Mouse (Mus musculus) ES-Bruce4 (cell line): Measurements from ENCODE around the gene Map4. TPM values are rescaled to one million over a fixed set of nuclear protein-coding genes. Genes with fewer than 3 reads are reported as not detected.

Experiments
- H3K27ac ChIP-seq: 2 replicates; pipeline ENCODE4 v1.5.1; 2012; ENCODE audit warnings: low read length, inconsistent platforms; ENCODE audit not compliant: insufficient read depth
- H3K27me3 ChIP-seq: 2 replicates; pipeline ENCODE4 v1.6.1; 2012; ENCODE audit warnings: mild to moderate bottlenecking, low read length, inconsistent platforms; ENCODE audit not compliant: control insufficient read depth, poor library complexity, insufficient read depth, severe bottlenecking
- H3K36me3 ChIP-seq: 2 replicates; pipeline ENCODE4 v1.6.1; 2012; ENCODE audit warnings: inconsistent platforms, mild to moderate bottlenecking, low read length, moderate library complexity; ENCODE audit not compliant: control insufficient read depth, poor library complexity, insufficient read depth, severe bottlenecking
- H3K4me1 ChIP-seq: one replicate; pipeline ENCODE4 v1.8.1; 2011; ENCODE audit warnings: low read length; ENCODE audit not compliant: control insufficient read depth, insufficient read depth
- H3K4me3 ChIP-seq: 2 replicates; pipeline ENCODE4 v1.5.1; 2011; ENCODE audit warnings: low read depth, mild to moderate bottlenecking, low read length
- H3K9ac ChIP-seq: 2 replicates; pipeline ENCODE4 v1.6.1; 2012; ENCODE audit warnings: low read depth, mild to moderate bottlenecking, inconsistent platforms; ENCODE audit not compliant: poor library complexity, severe bottlenecking
- H3K9me3 ChIP-seq: replicated peaks from 2 replicates; pipeline ENCODE4 v1.6.1; 2012; ENCODE audit warnings: mild to moderate bottlenecking, low read length, inconsistent platforms; ENCODE audit not compliant: control insufficient read depth, poor library complexity, insufficient read depth, severe bottlenecking
- CTCF ChIP-seq: IDR thresholded peaks from one replicate; pipeline ENCODE4 v1.8.1; 2011; ENCODE audit warnings: low read depth, low read length
- EP300 ChIP-seq: IDR thresholded peaks from 2 replicates; pipeline ENCODE4 v1.6.1; 2011; ENCODE audit warnings: low read depth, low read length; ENCODE audit not compliant: insufficient read depth
- POLR2A ChIP-seq: IDR thresholded peaks from one replicate; pipeline ENCODE4 v1.8.1; 2011; ENCODE audit warnings: low read length; ENCODE audit not compliant: insufficient read depth
- polyA plus RNA-seq: library from polyadenylated mRNA; stranded (reverse); fragments of >200 nt; gene quantifications from 2 replicates; pipeline ENCODE4 v1.2.4, GENCODE M21; 2011; ENCODE audit warnings: low read depth; ENCODE audit not compliant: missing spikeins, insufficient read depth, insufficient read length

Map4 gene
- polyA plus RNA-seq, 1 experiment, result 161 TPM

DNA sequence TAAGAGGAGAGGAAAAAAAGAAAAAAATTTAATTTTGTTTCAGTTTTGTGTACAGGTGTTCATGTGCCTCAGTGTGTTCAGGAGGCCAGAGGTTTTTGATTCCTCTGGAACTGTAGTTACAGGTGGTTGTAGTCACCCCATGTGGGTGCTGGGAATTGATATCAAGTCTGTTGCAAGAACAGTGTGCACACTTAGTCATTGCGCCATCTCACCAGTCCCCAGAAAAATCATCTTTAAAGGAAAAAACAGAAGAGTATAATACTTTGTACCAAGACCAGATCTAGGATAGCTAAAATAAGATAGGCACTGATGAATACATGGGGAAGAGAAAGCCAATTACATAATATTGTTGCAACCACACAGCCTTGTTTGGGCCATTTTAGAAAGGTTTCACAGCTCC lies 90.2 kb downstream of the Map4 start:
- TF ChIP-seq CTCF (no peak), POLR2A (no peak), EP300 (no peak)
- H3K9ac ChIP-seq, result no peak overlapping the region
- H3K9me3 ChIP-seq, result no peaks in the 10 kb centered on the region
- no peak overlapping the region for H3K4me3 ChIP-seq
- no peaks in the 10 kb centered on the region for H3K4me1 ChIP-seq
- H3K27ac ChIP-seq, result no peak overlapping the region
- H3K27me3 ChIP-seq, result no peaks in the 10 kb centered on the region
- H3K36me3 ChIP-seq, result peaks cover 5% of the 10 kb centered on the region

DNA sequence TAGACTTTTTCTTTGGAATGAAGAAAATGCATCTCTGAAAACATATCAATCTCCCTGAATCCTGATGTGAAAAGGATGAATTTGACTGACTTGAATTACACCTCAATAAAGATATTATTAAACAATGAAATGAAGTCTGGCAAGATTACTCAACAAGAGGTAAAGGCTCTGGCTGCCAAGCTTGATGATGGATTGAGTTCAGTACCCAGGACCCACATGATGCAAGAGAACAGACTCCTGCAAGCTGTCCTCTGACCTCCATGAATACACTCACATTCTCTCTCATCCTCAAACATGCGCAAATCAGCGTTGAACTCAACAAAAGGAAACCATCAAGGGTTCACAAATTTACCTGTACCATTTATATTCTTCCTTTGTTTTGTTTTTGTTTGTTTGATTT lies 90.9 kb downstream of the Map4 start:
- no peak overlapping the region for H3K9ac ChIP-seq
- TF ChIP-seq POLR2A (no peak), CTCF (no peak), EP300 (no peak)

DNA sequence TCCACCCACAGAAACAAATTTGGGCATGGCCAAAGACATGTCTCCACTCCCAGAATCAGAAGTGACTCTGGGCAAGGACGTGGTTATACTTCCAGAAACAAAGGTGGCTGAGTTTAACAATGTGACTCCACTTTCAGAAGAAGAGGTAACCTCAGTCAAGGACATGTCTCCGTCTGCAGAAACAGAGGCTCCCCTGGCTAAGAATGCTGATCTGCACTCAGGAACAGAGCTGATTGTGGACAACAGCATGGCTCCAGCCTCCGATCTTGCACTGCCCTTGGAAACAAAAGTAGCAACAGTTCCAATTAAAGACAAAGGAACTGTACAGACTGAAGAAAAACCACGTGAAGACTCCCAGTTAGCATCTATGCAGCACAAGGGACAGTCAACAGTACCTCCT lies 103.8 kb downstream of the Map4 start:
- Histone ChIP-seq H3K9ac (no peak overlapping the region), H3K27me3 (no peaks in the 10 kb centered on the region), H3K4me1 (no peaks in the 10 kb centered on the region), H3K4me3 (no peak overlapping the region), H3K9me3 (no peaks in the 10 kb centered on the region), H3K36me3 (peaks cover 41% of the 10 kb centered on the region), H3K27ac (peak overlapping the region; percentile 62)
- TF ChIP-seq EP300 (no peak), POLR2A (no peak), CTCF (no peak)

More for the DNA sequence above, 90.9 kb downstream of the Map4 start:
- Histone ChIP-seq H3K27ac (no peak overlapping the region), H3K4me1 (no peaks in the 10 kb centered on the region), H3K9me3 (no peaks in the 10 kb centered on the region), H3K27me3 (no peaks in the 10 kb centered on the region), H3K36me3 (peaks cover 5% of the 10 kb centered on the region), H3K4me3 (no peak overlapping the region)

DNA sequence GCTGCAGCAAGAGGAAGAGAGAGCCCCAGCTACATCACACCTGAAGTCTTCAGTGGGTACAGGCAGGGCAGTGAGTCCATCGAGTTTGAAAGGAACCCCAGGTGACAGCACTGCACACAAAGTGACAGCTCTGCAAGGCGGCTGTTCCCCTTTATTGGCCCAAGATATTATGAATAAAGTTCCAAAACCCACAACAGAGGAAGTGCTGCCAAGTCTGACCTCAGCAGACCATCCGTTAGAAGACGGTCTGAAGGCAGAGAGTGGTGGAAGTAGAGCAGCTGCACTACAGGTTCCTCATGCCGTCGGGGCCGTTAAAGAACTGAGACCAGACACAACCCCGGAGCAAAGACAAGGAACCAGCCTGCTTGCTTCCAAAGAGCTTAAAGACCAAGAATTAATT lies 106.6 kb downstream of the Map4 start:
- TF ChIP-seq EP300, result no peak
- H3K27me3 ChIP-seq, result no peaks in the 10 kb centered on the region
- peaks cover 39% of the 10 kb centered on the region for H3K36me3 ChIP-seq
- H3K4me3 ChIP-seq, result no peak overlapping the region
- H3K27ac ChIP-seq, result no peak overlapping the region
- H3K9ac ChIP-seq, result no peak overlapping the region
- H3K4me1 ChIP-seq, result no peaks in the 10 kb centered on the region
- no peaks in the 10 kb centered on the region for H3K9me3 ChIP-seq

DNA sequence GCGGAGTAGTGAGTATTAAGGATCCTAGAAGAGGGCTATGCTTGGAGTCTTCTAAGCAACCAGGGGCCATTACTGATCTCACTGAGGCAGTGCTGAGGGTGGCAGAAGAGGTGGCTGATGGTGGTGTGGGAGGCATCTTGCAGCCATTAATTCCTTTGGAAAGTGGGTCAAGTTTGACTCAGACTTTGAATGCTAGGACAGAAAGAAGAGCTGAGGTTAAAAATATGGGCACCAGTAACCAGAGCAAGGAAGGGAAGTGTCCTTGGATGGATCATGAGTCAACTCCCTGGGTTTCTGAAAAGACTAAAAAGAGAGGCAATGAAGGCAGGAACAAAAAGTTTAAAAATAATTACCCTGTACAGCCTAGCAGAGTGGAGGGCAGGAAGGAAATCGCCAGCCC lies 107.2 kb downstream of the Map4 start:
- no peak overlapping the region for H3K27ac ChIP-seq
- H3K9me3 ChIP-seq, result no peaks in the 10 kb centered on the region
- no peaks in the 10 kb centered on the region for H3K4me1 ChIP-seq
- TF ChIP-seq POLR2A, result no peak
- TF ChIP-seq EP300, result no peak
- TF ChIP-seq CTCF, result no peak
- no peaks in the 10 kb centered on the region for H3K27me3 ChIP-seq
- H3K9ac ChIP-seq, result no peak overlapping the region
- H3K4me3 ChIP-seq, result no peak overlapping the region
- peaks cover 38% of the 10 kb centered on the region for H3K36me3 ChIP-seq

DNA sequence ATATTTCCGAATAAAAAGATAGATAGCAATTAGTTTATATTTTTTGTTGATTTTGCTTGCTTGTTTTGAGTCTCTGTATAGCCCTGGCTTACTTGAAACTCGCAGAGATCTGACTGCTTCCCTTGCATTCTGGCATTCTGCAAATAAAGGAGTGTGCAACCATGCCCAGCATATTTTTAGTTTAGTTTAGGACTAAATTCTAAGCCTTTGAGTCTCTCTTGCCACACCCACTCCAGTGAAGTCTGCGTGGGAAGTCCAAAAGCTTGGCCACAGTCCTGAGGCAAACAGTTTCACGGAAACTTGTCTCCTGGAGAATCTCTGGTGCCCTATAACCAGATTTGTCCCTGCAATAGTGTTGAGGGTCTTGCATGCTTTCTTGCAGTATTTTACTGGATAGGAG lies 113.1 kb downstream of the Map4 start:
- H3K27me3 ChIP-seq, result no peaks in the 10 kb centered on the region
- no peaks in the 10 kb centered on the region for H3K4me1 ChIP-seq
- no peak overlapping the region for H3K27ac ChIP-seq
- peaks cover 5% of the 10 kb centered on the region for H3K36me3 ChIP-seq
- no peaks in the 10 kb centered on the region for H3K9me3 ChIP-seq
- no peak for TF ChIP-seq CTCF
- TF ChIP-seq POLR2A, result no peak
- TF ChIP-seq EP300, result no peak
- H3K4me3 ChIP-seq, result no peak overlapping the region
- H3K9ac ChIP-seq, result no peak overlapping the region
